Mouse (Mus musculus): ENCODE measurements around the gene Nalcn. TPM values are rescaled to one million over a fixed set of nuclear protein-coding genes. Genes with fewer than 3 reads are reported as not detected.

The Nalcn gene
- polyA plus RNA-seq, 1 experiment from 2014 or later = 3.1 TPM

GRCm38 (mm10) chr14:123535636-123536035 lies 91.3 kb downstream of the Nalcn start:
- DNase-seq (ENCODE audit: low spot score) (no peak), ATAC-seq (ENCODE audit: low FRiP score) (no peak)

DNA sequence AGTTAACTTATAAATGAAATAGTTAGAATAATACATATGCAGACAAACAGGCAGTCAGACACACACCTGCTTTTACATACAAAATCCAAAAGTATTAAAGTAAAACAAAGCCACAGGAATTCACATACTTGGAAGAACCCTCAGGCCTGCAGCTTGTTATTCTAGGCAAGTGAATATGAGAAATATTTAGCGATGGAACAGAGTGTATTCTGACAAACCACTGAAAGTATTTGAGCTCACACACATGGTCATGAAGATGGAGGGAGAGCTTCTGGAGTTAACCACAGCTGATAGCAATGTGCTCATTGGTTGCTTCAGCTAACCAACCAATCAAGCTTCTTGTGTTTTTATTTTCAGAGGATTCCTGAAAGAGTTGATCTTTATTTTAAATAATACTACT lies 93.9 kb downstream of the Nalcn start:
- Histone ChIP-seq H3K4me3 (ENCODE audit: low read depth, low read length) (no peak overlapping the region), H3K4me2 (replicated peaks; ENCODE audit: low read depth, low read length) (no peak overlapping the region), H3K27ac (ENCODE audit: low read depth, low read length) (no peak overlapping the region), H3K4me1 (replicated peaks; ENCODE audit: control insufficient read depth, insufficient read depth, low read length) (no peaks in the 10 kb centered on the region), H3K36me3 (ENCODE audit: control insufficient read depth, insufficient read depth, low read length) (no peaks in the 10 kb centered on the region), H3K9ac (ENCODE audit: low read depth, low read length) (no peak overlapping the region), H3K9me3 (ENCODE audit: control insufficient read depth, low read length) (no peaks in the 10 kb centered on the region), H3K27me3 (ENCODE audit: control insufficient read depth, insufficient read depth, low read length) (no peaks in the 10 kb centered on the region)
- 81% methylated on average over 1 of the region's 1 CpGs for WGBS
- ATAC-seq (ENCODE audit: low FRiP score) (no peak), DNase-seq (ENCODE audit: low spot score) (no peak)

More at GRCm38 (mm10) chr14:123535636-123536035, 91.3 kb downstream of the Nalcn start:
- H3K4me1 ChIP-seq (replicated peaks; ENCODE audit: control insufficient read depth, insufficient read depth, low read length) = no peaks in the 10 kb centered on the region
- H3K36me3 ChIP-seq (ENCODE audit: control insufficient read depth, insufficient read depth, low read length) = no peaks in the 10 kb centered on the region
- H3K4me2 ChIP-seq (replicated peaks; ENCODE audit: low read depth, low read length) = no peak overlapping the region
- H3K9me3 ChIP-seq (ENCODE audit: control insufficient read depth, low read length) = no peaks in the 10 kb centered on the region
- no peak overlapping the region for H3K4me3 ChIP-seq (ENCODE audit: low read depth, low read length)
- no peaks in the 10 kb centered on the region for H3K27me3 ChIP-seq (ENCODE audit: control insufficient read depth, insufficient read depth, low read length)
- 89% methylated on average over 2 of the region's 2 CpGs for WGBS
- H3K27ac ChIP-seq (ENCODE audit: low read depth, low read length) = no peak overlapping the region
- H3K9ac ChIP-seq (ENCODE audit: low read depth, low read length) = no peak overlapping the region

DNA sequence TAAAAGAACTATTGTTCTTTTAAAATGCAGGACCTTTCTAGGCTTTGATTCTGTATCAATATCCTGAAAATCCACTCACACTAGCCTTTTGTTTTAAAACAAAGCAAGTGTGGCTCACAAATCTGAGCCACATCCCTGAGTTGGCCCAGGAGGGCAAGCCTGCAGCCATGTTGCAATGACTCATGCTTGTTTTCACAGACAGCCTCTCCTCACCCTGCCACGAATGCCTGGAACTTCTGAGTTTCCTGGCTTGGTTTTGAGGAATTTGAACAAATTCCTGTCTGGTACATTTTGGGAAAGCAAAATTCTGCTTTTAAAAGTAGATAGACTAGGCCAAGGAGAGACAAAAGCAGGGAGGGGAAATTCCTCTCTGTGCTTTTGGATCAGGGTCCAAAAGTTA lies 95.7 kb downstream of the Nalcn start:
- no peaks in the 10 kb centered on the region for H3K4me1 ChIP-seq (replicated peaks; ENCODE audit: control insufficient read depth, insufficient read depth, low read length)
- DNase-seq (ENCODE audit: low spot score) (no peak), ATAC-seq (ENCODE audit: low FRiP score) (no peak)

DNA sequence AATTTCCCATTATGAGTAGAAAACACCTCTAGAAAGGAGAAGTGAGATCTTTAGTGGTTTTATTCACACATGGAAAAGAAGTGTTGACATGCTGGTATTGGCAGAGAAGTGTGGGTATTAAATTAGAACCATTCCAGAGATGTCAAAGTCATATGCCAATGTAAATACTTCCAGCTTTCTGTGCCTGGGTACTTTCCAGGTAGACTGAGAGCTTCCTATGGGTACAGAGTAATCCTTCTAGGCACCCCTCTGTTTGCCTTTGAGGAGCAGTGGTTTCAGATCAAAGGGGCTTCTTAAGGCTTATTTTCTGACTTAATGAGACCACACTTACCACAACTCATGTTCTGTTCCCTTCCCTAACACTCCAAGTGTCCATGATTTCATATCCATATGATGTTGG lies 97.8 kb downstream of the Nalcn start:
- Histone ChIP-seq H3K4me2 (replicated peaks; ENCODE audit: low read depth, low read length) (no peak overlapping the region), H3K36me3 (ENCODE audit: control insufficient read depth, insufficient read depth, low read length) (no peaks in the 10 kb centered on the region), H3K4me1 (replicated peaks; ENCODE audit: control insufficient read depth, insufficient read depth, low read length) (no peaks in the 10 kb centered on the region), H3K27ac (ENCODE audit: low read depth, low read length) (no peak overlapping the region), H3K4me3 (ENCODE audit: low read depth, low read length) (no peak overlapping the region), H3K27me3 (ENCODE audit: control insufficient read depth, insufficient read depth, low read length) (no peaks in the 10 kb centered on the region), H3K9ac (ENCODE audit: low read depth, low read length) (no peak overlapping the region), H3K9me3 (ENCODE audit: control insufficient read depth, low read length) (no peaks in the 10 kb centered on the region)
- no peak for DNase-seq (ENCODE audit: low spot score)
- no peak for ATAC-seq (ENCODE audit: low FRiP score)

More for the DNA sequence above, 95.7 kb downstream of the Nalcn start:
- H3K4me2 ChIP-seq (replicated peaks; ENCODE audit: low read depth, low read length) = no peak overlapping the region
- WGBS = 27% methylated on average over 1 of the region's 1 CpGs
- H3K36me3 ChIP-seq (ENCODE audit: control insufficient read depth, insufficient read depth, low read length) = no peaks in the 10 kb centered on the region
- no peaks in the 10 kb centered on the region for H3K9me3 ChIP-seq (ENCODE audit: control insufficient read depth, low read length)
- no peaks in the 10 kb centered on the region for H3K27me3 ChIP-seq (ENCODE audit: control insufficient read depth, insufficient read depth, low read length)
- H3K27ac ChIP-seq (ENCODE audit: low read depth, low read length) = no peak overlapping the region
- H3K9ac ChIP-seq (ENCODE audit: low read depth, low read length) = no peak overlapping the region
- no peak overlapping the region for H3K4me3 ChIP-seq (ENCODE audit: low read depth, low read length)

- Histone ChIP-seq H3K27ac (ENCODE audit: low read depth, low read length) (peak overlapping the region; percentile 51), H3K4me2 (replicated peaks; ENCODE audit: low read depth, low read length) (no peak overlapping the region), H3K4me3 (ENCODE audit: low read depth, low read length) (no peak overlapping the region), H3K27me3 (ENCODE audit: control insufficient read depth, insufficient read depth, low read length) (no peaks in the 10 kb centered on the region), H3K4me1 (replicated peaks; ENCODE audit: control insufficient read depth, insufficient read depth, low read length) (0 out of 2 replicates have a peak, but pooled peaks cover 2% of the 10 kb centered on the region), H3K9me3 (ENCODE audit: control insufficient read depth, low read length) (no peaks in the 10 kb centered on the region), H3K36me3 (ENCODE audit: control insufficient read depth, insufficient read depth, low read length) (no peaks in the 10 kb centered on the region), H3K9ac (ENCODE audit: low read depth, low read length) (no peak overlapping the region)
- peak; percentile 97 for ATAC-seq (ENCODE audit: low FRiP score)
- peak; percentile 82 for DNase-seq (ENCODE audit: low spot score)
- WGBS = 29% methylated on average over 8 of the region's 8 CpGs
These were observed 113.4 kb downstream of the Nalcn start for GRCm38 (mm10) chr14:123513376-123514141.

DNA sequence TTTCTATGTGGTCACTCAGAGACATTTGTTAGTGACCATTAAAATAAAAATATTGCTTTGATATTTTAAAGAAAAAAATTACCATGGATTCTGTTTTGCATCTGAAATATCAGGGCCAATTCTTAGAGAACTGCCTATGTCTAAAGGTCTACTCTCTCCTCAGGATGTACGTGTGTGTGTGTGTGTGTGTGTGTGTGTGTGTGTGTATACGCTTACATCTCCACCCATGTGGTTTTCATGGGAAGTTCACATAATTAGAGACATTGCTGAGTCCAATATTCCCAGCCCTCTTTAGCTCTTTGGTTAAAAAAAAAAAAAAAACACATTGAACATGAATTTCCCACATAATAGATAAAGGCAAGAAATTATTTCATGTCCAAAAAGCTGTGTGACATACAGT lies 114.0 kb downstream of the Nalcn start:
- Histone ChIP-seq H3K36me3 (ENCODE audit: control insufficient read depth, insufficient read depth, low read length) (no peaks in the 10 kb centered on the region), H3K4me3 (ENCODE audit: low read depth, low read length) (no peak overlapping the region), H3K4me2 (replicated peaks; ENCODE audit: low read depth, low read length) (no peak overlapping the region), H3K27ac (ENCODE audit: low read depth, low read length) (peak overlapping the region; percentile 36; the same call in 1 of the 2 replicates), H3K9me3 (ENCODE audit: control insufficient read depth, low read length) (no peaks in the 10 kb centered on the region), H3K27me3 (ENCODE audit: control insufficient read depth, insufficient read depth, low read length) (no peaks in the 10 kb centered on the region), H3K4me1 (replicated peaks; ENCODE audit: control insufficient read depth, insufficient read depth, low read length) (0 out of 2 replicates have a peak, but pooled peaks cover 2% of the 10 kb centered on the region), H3K9ac (ENCODE audit: low read depth, low read length) (no peak overlapping the region)
- ATAC-seq (ENCODE audit: low FRiP score) (peak; percentile 76), DNase-seq (ENCODE audit: low spot score) (no peak)
- WGBS = 50% methylated on average over 2 of the region's 2 CpGs

- H3K36me3 ChIP-seq (ENCODE audit: control insufficient read depth, insufficient read depth, low read length) = no peaks in the 10 kb centered on the region
- no peaks in the 10 kb centered on the region for H3K4me1 ChIP-seq (replicated peaks; ENCODE audit: control insufficient read depth, insufficient read depth, low read length)
- no peak overlapping the region for H3K4me3 ChIP-seq (ENCODE audit: low read depth, low read length)
- no peak overlapping the region for H3K4me2 ChIP-seq (replicated peaks; ENCODE audit: low read depth, low read length)
- no peaks in the 10 kb centered on the region for H3K27me3 ChIP-seq (ENCODE audit: control insufficient read depth, insufficient read depth, low read length)
- no peak overlapping the region for H3K9ac ChIP-seq (ENCODE audit: low read depth, low read length)
- ATAC-seq (ENCODE audit: low FRiP score) (no peak), DNase-seq (ENCODE audit: low spot score) (no peak)
- no peak overlapping the region for H3K27ac ChIP-seq (ENCODE audit: low read depth, low read length)
- no peaks in the 10 kb centered on the region for H3K9me3 ChIP-seq (ENCODE audit: control insufficient read depth, low read length)
These were observed 131.4 kb downstream of the Nalcn start for GRCm38 (mm10) chr14:123495544-123495943.

DNA sequence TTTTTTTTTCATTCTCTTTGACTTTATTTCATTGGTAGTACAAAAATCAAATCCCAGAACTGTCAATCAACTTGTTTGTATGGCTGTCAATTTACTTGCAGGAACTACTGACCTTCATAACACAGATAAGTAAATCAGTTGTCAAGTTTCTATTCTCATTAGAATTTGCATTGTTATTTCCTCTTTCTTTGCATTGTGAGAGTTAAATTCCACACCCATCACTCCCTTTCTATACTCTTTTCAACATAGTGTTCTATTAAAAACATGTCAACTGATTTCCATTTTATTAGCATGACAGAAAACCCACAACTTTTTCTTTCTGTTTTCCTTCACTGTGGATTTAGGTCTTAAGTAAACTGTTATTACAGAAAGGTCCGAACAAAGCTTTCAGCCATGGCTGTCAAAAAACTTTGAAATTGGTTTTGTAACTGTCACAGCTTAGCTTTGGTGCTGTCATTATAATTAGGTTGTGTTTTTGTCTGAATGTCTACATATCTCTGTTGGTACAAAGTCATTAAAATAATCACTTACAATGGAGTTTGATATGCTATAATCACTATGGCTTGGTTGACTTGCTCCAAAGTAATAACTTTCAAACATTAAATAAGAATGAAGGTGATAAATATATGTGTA lies 138.3 kb downstream of the Nalcn start:
- Histone ChIP-seq H3K4me2 (replicated peaks; ENCODE audit: low read depth, low read length) (no peak overlapping the region), H3K9me3 (ENCODE audit: control insufficient read depth, low read length) (no peaks in the 10 kb centered on the region), H3K4me1 (replicated peaks; ENCODE audit: control insufficient read depth, insufficient read depth, low read length) (no peaks in the 10 kb centered on the region), H3K27me3 (ENCODE audit: control insufficient read depth, insufficient read depth, low read length) (no peaks in the 10 kb centered on the region), H3K36me3 (ENCODE audit: control insufficient read depth, insufficient read depth, low read length) (no peaks in the 10 kb centered on the region), H3K4me3 (ENCODE audit: low read depth, low read length) (no peak overlapping the region), H3K9ac (ENCODE audit: low read depth, low read length) (no peak overlapping the region), H3K27ac (ENCODE audit: low read depth, low read length) (no peak overlapping the region)
- DNase-seq (ENCODE audit: low spot score) = no peak
- 58% methylated on average over 1 of the region's 1 CpGs for WGBS
- 0 out of 2 replicates have a peak, but pooled peaks have one; percentile 39 for ATAC-seq (ENCODE audit: low FRiP score)

- Histone ChIP-seq H3K36me3 (ENCODE audit: control insufficient read depth, insufficient read depth, low read length) (no peaks in the 10 kb centered on the region), H3K4me3 (ENCODE audit: low read depth, low read length) (no peak overlapping the region), H3K9me3 (ENCODE audit: control insufficient read depth, low read length) (no peaks in the 10 kb centered on the region), H3K9ac (ENCODE audit: low read depth, low read length) (no peak overlapping the region), H3K4me2 (replicated peaks; ENCODE audit: low read depth, low read length) (no peak overlapping the region), H3K27me3 (ENCODE audit: control insufficient read depth, insufficient read depth, low read length) (no peaks in the 10 kb centered on the region), H3K4me1 (replicated peaks; ENCODE audit: control insufficient read depth, insufficient read depth, low read length) (no peaks in the 10 kb centered on the region), H3K27ac (ENCODE audit: low read depth, low read length) (no peak overlapping the region)
- DNase-seq (ENCODE audit: low spot score) = no peak
- WGBS = 88% methylated on average over 1 of the region's 1 CpGs
- ATAC-seq (ENCODE audit: low FRiP score) = no peak
These were observed 164.9 kb downstream of the Nalcn start for GRCm38 (mm10) chr14:123462026-123462425.

All from hindbrain, embryonic 11.5 days (tissue).